Mouse (Mus musculus): ENCODE measurements around the gene Ccdc6. TPM values are rescaled to one million over a fixed set of nuclear protein-coding genes. Genes with fewer than 3 reads are reported as not detected.

Ccdc6 gene
- polyA plus RNA-seq, 1 experiment, result 61.8 TPM

- Histone ChIP-seq H3K36me3 (ENCODE audit: control insufficient read depth, insufficient read depth, low read length, poor library complexity, severe bottlenecking) (no peaks in the 10 kb centered on the region), H3K9ac (ENCODE audit: low read depth, poor library complexity, severe bottlenecking) (no peak overlapping the region), H3K4me3 (ENCODE audit: low read depth, low read length) (no peak overlapping the region), H3K9me3 (replicated peaks; ENCODE audit: control insufficient read depth, insufficient read depth, low read length, poor library complexity, severe bottlenecking) (no peaks in the 10 kb centered on the region), H3K27me3 (ENCODE audit: control insufficient read depth, insufficient read depth, low read length, poor library complexity, severe bottlenecking) (no peaks in the 10 kb centered on the region), H3K4me1 (ENCODE audit: control insufficient read depth, insufficient read depth, low read length) (no peaks in the 10 kb centered on the region), H3K27ac (ENCODE audit: insufficient read depth, low read length) (no peak overlapping the region)
- no peak for TF ChIP-seq EP300 (IDR thresholded peaks at IDR 0.05; ENCODE audit: insufficient read depth, low read depth, low read length)
- no peak for TF ChIP-seq POLR2A (IDR thresholded peaks at IDR 0.05; ENCODE audit: insufficient read depth, low read length)
- no peak for TF ChIP-seq CTCF (IDR thresholded peaks at IDR 0.05; ENCODE audit: low read depth, low read length)
Observed at GRCm38 (mm10) chr10:70060689-70061081, 36.2 kb upstream of the Ccdc6 start.

GRCm38 (mm10) chr10:70063881-70064555, 32.9 kb upstream of the Ccdc6 start:
- TF ChIP-seq EP300 (IDR thresholded peaks at IDR 0.05; ENCODE audit: insufficient read depth, low read depth, low read length) (no peak), CTCF (IDR thresholded peaks at IDR 0.05; ENCODE audit: low read depth, low read length) (no peak), POLR2A (IDR thresholded peaks at IDR 0.05; ENCODE audit: insufficient read depth, low read length) (no peak)
- H3K9ac ChIP-seq (ENCODE audit: low read depth, poor library complexity, severe bottlenecking), result no peak overlapping the region
- no peak overlapping the region for H3K4me3 ChIP-seq (ENCODE audit: low read depth, low read length)
- no peaks in the 10 kb centered on the region for H3K9me3 ChIP-seq (replicated peaks; ENCODE audit: control insufficient read depth, insufficient read depth, low read length, poor library complexity, severe bottlenecking)
- no peaks in the 10 kb centered on the region for H3K4me1 ChIP-seq (ENCODE audit: control insufficient read depth, insufficient read depth, low read length)
- no peak overlapping the region for H3K27ac ChIP-seq (ENCODE audit: insufficient read depth, low read length)
- no peaks in the 10 kb centered on the region for H3K36me3 ChIP-seq (ENCODE audit: control insufficient read depth, insufficient read depth, low read length, poor library complexity, severe bottlenecking)
- no peaks in the 10 kb centered on the region for H3K27me3 ChIP-seq (ENCODE audit: control insufficient read depth, insufficient read depth, low read length, poor library complexity, severe bottlenecking)

- Histone ChIP-seq H3K27me3 (ENCODE audit: control insufficient read depth, insufficient read depth, low read length, poor library complexity, severe bottlenecking) (no peaks in the 10 kb centered on the region), H3K36me3 (ENCODE audit: control insufficient read depth, insufficient read depth, low read length, poor library complexity, severe bottlenecking) (no peaks in the 10 kb centered on the region), H3K4me3 (ENCODE audit: low read depth, low read length) (no peak overlapping the region), H3K27ac (ENCODE audit: insufficient read depth, low read length) (no peak overlapping the region), H3K9ac (ENCODE audit: low read depth, poor library complexity, severe bottlenecking) (no peak overlapping the region), H3K4me1 (ENCODE audit: control insufficient read depth, insufficient read depth, low read length) (peaks cover 1% of the 10 kb centered on the region), H3K9me3 (replicated peaks; ENCODE audit: control insufficient read depth, insufficient read depth, low read length, poor library complexity, severe bottlenecking) (no peaks in the 10 kb centered on the region)
- TF ChIP-seq POLR2A (IDR thresholded peaks at IDR 0.05; ENCODE audit: insufficient read depth, low read length) (no peak), CTCF (IDR thresholded peaks at IDR 0.05; ENCODE audit: low read depth, low read length) (no peak), EP300 (IDR thresholded peaks at IDR 0.05; ENCODE audit: insufficient read depth, low read depth, low read length) (no peak)
Observed at GRCm38 (mm10) chr10:70065191-70065590, 31.7 kb upstream of the Ccdc6 start.

GRCm38 (mm10) chr10:70066497-70067168, 30.3 kb upstream of the Ccdc6 start:
- Histone ChIP-seq H3K9ac (ENCODE audit: low read depth, poor library complexity, severe bottlenecking) (no peak overlapping the region), H3K27ac (ENCODE audit: insufficient read depth, low read length) (no peak overlapping the region), H3K27me3 (ENCODE audit: control insufficient read depth, insufficient read depth, low read length, poor library complexity, severe bottlenecking) (no peaks in the 10 kb centered on the region), H3K4me3 (ENCODE audit: low read depth, low read length) (no peak overlapping the region), H3K9me3 (replicated peaks; ENCODE audit: control insufficient read depth, insufficient read depth, low read length, poor library complexity, severe bottlenecking) (peaks cover 6% of the 10 kb centered on the region; the same call in 1 of the 2 replicates), H3K4me1 (ENCODE audit: control insufficient read depth, insufficient read depth, low read length) (peaks cover 1% of the 10 kb centered on the region), H3K36me3 (ENCODE audit: control insufficient read depth, insufficient read depth, low read length, poor library complexity, severe bottlenecking) (no peaks in the 10 kb centered on the region)
- no peak for TF ChIP-seq EP300 (IDR thresholded peaks at IDR 0.05; ENCODE audit: insufficient read depth, low read depth, low read length)
- TF ChIP-seq POLR2A (IDR thresholded peaks at IDR 0.05; ENCODE audit: insufficient read depth, low read length), result no peak

GRCm38 (mm10) chr10:70067169-70068115, 29.5 kb upstream of the Ccdc6 start:
- Histone ChIP-seq H3K4me1 (ENCODE audit: control insufficient read depth, insufficient read depth, low read length) (peaks cover 1% of the 10 kb centered on the region), H3K4me3 (ENCODE audit: low read depth, low read length) (no peak overlapping the region), H3K27ac (ENCODE audit: insufficient read depth, low read length) (no peak overlapping the region), H3K36me3 (ENCODE audit: control insufficient read depth, insufficient read depth, low read length, poor library complexity, severe bottlenecking) (no peaks in the 10 kb centered on the region), H3K9ac (ENCODE audit: low read depth, poor library complexity, severe bottlenecking) (no peak overlapping the region), H3K27me3 (ENCODE audit: control insufficient read depth, insufficient read depth, low read length, poor library complexity, severe bottlenecking) (no peaks in the 10 kb centered on the region), H3K9me3 (replicated peaks; ENCODE audit: control insufficient read depth, insufficient read depth, low read length, poor library complexity, severe bottlenecking) (peaks cover 6% of the 10 kb centered on the region; the same call in 1 of the 2 replicates)
- TF ChIP-seq POLR2A (IDR thresholded peaks at IDR 0.05; ENCODE audit: insufficient read depth, low read length) (no peak), CTCF (IDR thresholded peaks at IDR 0.05; ENCODE audit: low read depth, low read length) (no peak), EP300 (IDR thresholded peaks at IDR 0.05; ENCODE audit: insufficient read depth, low read depth, low read length) (no peak)
